Mouse (Mus musculus) naive thymus-derived CD4-positive, alpha-beta T cell, adult 2 months (primary cell): Measurements from ENCODE around the gene Rasgef1a.

Source experiments
- DNase-seq: peaks from one replicate; pipeline ENCODE4 v3.0.0-alpha.2; 2011; ENCODE audit warnings: low read depth

Rasgef1a gene

DNA sequence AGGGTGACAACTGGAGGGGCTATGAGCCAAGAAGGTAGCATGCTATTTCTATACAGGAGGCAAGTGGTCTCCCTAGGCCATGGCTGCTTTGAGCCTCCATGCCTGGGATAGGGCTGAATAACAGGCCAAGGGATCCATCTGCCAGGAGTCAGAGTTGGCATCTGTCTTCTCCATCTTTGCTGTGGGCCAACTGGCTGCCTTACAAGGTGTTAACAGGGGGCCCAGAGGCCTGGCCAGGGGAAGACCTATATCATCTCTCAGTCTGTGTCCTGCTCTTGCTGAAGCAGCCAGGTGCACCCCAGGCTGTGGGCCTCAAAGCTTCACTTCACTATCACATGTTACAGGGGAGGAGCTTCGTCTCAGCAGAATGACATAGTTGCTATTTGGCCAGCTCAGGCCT lies 60.9 kb downstream of the Rasgef1a start:
- no peak for DNase-seq

- DNase-seq, result no peak
These were observed 62.9 kb downstream of the Rasgef1a start for GRCm38 (mm10) chr6:118074151-118074550.

DNA sequence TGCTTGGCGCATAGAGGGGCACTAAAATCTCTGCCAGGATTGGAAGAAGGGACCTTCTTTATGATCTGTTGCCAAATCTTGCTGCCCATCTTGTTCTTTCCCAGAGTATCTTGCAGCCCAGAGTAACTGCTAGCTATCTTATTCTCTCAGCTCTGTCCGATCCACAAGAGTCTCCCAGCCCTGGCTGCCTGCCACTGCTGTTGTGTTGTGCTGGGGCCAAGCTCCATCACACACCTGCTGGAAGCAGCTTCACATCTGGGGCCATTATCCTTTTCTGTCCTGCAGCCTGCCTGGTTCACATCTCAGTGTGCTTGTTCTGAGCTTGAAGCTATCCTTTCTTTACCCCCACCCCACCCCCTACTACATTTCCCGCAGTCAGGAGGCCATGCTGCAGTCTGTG lies 65.0 kb downstream of the Rasgef1a start:
- no peak for DNase-seq

DNA sequence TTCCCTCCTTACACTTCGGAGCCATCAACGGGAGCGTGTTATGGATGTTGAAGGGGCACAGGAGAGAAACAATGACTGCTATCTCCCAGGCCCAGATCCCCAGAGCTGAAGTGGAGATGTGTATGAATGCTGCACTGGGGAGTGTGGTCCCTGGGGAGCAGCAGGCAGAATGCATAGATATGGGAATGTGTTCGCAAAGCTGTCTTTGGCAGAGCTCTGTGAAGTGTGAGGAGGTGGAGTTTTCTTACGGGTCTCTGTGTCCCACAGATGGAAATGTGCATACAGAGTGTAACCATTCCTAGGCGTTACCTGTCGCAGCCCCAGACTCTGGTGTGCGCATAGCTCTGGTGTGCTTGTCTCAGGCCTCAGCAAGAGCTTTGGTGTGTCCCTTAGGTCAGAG lies 65.5 kb downstream of the Rasgef1a start:
- DNase-seq, result no peak

GRCm38 (mm10) chr6:118077421-118077820 lies 66.2 kb downstream of the Rasgef1a start:
- DNase-seq, result no peak

- DNase-seq, result no peak
These were observed 67.5 kb downstream of the Rasgef1a start for GRCm38 (mm10) chr6:118078751-118079150.

- DNase-seq, result no peak
These were observed 68.1 kb downstream of the Rasgef1a start for GRCm38 (mm10) chr6:118079292-118079691.

DNA sequence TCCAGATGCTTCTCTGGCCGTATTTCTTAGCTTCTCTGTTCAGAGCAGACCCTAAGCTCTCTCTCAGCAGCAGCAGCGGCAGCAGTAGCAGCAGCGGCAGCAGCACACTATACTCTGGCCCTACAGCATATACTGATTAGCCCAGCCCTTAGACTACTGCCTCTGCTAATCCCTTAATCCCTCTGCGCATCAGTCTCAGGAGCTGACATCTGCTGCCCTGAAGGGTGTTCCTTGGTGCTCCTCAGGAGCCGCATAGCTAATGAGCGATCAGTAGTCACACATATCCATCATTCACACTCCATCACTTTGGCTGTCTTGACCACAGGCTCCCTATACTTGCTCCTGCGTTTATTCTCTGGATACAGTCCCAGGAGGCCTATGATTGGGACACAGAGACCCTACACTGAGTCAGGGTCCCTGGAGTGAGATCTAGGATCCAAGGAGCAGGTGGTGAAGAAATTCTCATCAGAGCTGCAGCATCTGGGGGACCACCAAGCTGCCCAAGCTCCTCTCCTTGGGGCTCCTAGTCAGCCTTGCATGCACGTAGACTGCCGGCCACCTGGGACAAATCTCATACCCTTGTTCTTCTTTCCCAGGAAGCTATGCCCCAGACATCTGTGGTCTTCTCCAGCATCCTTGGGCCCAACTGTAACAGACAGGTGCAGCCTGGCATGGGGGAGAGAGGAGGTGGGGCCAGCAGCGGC lies 68.7 kb downstream of the Rasgef1a start:
- DNase-seq, result no peak

DNA sequence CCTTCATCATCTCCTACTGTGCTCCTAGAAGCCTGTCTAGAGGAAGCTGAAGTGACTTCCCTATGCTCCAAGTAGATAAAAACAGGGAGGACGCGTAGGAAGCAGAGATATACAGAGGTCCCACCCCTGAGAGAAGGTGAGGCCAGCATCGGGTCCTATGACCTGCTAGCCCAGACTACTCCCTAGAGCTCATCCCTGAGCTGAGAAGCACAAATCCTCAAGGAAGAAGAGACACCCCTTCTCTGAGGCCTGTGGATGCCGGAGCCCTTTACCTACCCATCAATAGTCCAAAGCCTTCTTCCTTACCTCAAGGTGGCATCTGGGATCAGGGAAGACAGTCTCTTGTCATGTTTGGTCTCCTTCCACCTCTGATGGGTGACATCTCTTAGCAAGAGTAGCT lies 69.5 kb downstream of the Rasgef1a start:
- DNase-seq, result no peak

DNA sequence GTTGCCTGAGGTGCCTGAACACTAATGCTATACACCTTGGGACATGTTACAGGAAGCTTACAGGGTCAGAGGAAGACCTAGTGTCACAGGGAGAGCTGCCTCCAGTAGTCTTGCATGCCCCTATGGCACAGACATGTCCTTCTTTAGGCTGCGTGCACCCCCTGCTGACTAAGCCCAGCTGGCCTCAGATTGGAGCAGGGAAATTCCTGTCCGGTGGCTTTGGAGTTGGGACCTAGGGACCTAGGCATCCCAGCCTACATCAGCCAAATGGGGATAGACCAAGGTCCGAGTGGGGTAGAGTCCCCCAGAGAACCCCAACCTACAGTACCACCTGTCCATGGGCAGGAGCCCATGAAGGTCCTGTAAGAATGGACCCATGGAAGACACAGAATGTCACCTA lies 71.1 kb downstream of the Rasgef1a start:
- no peak for DNase-seq

DNA sequence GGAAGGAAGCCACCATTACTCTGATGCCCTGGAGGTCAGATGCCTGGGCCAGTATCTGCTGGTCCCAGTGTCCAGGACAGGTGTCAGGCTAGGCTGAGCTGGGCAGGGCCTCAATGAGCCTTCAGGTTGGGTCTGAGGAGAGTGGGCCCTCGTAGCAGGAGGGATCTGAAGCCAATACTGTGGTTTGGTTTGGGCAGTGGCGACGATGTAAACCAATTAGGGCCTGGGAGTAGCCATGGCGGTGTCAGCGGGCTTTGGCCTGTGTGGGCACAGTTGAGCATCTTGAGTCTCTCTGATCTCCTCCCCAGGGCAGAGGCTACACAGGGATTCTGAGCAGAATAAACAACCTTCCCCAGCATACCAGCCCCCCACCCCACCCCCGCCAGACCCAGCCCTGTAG lies 72.4 kb downstream of the Rasgef1a start:
- no peak for DNase-seq

- DNase-seq, result no peak
These were observed 73.4 kb downstream of the Rasgef1a start for GRCm38 (mm10) chr6:118084596-118084995.

DNA sequence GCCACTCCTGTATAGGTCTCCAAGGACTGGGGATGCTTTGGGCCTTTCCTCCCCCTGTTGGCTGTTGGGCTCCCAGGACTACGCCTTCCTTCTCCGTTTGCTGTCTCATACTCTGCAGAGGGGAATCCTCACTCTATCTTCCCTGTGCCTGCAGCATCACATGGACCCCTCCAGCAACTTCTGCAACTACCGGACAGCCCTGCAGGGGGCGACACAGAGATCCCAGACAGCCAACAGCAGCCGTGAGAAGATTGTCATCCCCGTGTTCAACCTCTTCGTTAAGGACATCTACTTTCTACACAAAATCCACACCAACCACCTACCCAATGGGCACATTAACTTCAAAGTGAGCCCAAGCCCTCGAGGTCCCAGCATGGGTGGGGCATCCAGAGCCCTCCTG lies 76.7 kb downstream of the Rasgef1a start:
- DNase-seq, result peak; percentile 17

DNA sequence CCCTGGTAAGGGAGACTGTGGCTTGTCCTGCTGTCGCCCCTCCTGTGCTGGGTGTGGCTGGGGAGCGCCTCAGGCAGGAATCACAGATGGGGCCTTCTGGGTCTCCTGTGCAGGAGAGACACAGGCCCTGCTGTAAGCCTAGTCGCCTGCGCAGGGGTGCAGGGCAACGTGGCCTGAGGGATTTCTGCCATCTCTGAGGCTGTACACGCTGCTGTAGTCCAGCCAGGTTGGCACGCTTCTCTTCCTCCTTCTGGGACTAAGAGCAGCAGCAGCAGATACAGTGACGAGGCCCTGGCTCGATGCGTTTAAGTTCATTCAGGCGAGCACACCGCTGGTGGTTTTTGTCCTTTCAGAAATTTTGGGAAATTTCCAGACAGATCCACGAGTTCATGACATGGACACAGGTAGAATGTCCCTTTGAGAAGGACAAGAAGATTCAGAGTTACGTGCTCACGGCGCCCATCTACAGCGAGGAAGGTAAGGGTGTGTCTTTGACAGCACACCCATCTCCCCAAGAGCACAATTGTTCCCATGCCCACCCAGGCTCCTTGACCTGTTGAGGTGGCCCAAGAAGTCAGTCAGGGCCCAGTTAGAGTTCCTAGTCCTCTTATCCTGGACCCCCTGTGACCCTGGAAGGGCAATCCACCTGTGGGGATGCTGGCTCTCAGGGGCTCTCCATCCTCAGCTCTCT lies 77.7 kb downstream of the Rasgef1a start:
- no peak for DNase-seq

DNA sequence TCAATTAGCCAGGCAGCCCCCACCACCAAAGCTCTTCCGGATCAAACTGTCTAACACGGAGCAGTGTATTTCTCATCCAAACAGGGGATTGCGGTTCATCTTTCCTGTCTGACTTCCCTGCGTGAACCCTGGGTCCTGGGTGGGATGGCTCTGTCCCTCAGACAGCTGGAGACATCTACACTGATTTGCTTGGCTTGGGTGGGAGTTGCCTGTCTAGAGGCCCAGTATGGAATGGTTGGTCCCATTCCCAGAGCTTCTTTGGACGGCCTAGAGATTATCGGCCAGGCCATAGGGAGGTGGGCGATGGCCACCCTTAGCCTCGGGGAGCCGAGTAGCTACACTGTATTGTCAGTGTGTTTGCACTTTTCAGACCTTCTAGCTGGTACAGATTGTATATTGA lies 79.6 kb downstream of the Rasgef1a start:
- no peak for DNase-seq

DNA sequence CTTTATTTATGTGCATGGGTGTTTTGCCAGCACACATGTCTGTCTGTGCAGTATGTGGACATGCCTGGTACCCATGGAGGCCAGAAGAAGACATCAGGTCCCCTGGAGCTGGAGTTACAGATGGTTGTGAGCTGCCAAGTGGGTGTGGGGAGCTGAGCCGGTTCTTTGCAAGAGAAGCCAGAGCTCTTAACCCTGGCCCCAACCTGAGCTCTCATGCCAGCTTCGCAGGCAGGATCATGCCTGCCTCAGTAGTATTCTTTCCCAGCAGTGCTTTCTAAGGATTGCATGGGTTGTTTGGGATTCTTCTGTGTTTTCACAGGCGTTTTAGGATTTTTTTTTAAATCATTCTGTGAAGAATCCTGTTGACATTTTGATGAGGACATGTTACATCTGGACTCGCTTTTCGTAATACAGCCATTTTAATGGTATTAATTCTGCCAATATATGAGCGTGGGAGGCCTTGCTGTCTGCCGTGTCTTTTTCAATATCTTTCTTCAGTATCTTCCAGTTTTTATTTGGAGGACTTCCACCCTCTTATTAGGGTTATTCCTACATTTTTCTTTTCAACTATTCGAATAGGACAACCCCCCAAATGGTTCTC lies 86.6 kb downstream of the Rasgef1a start:
- no peak for DNase-seq

GRCm38 (mm10) chr6:118099311-118099802 lies 88.1 kb downstream of the Rasgef1a start:
- no peak for DNase-seq

- no peak for DNase-seq
These were observed 100.6 kb downstream of the Rasgef1a start for GRCm38 (mm10) chr6:118111810-118112209.

- DNase-seq, result no peak
These were observed 111.5 kb downstream of the Rasgef1a start for GRCm38 (mm10) chr6:118122767-118123166.

- no peak for DNase-seq
These were observed 115.3 kb downstream of the Rasgef1a start for GRCm38 (mm10) chr6:118126577-118126976.

DNA sequence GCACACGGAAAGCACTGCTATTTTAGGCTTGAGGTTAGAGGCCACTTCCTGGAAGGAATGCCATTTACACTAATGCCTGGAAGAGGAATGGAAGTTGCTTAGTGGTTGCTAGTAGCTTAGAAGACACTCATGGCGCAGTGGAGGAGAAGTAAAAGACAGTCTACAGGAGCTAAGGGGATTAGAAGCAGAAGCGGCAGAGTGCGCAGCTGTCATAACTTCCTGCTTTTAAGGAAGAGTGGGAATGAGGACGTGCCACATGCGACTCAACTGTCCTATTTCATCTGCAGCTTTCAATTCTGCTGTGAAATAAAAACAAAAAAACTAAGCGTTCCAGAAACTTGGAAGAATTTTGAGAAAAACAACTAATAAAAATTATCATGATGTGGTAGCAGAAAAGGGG lies 116.0 kb downstream of the Rasgef1a start:
- DNase-seq, result no peak

- DNase-seq, result no peak
These were observed 116.7 kb downstream of the Rasgef1a start for GRCm38 (mm10) chr6:118127827-118128487.

GRCm38 (mm10) chr6:118130022-118130421 lies 118.8 kb downstream of the Rasgef1a start:
- no peak for DNase-seq
